Mouse (Mus musculus): ENCODE measurements around the gene Fbxl19.

The Fbxl19 gene

DNA sequence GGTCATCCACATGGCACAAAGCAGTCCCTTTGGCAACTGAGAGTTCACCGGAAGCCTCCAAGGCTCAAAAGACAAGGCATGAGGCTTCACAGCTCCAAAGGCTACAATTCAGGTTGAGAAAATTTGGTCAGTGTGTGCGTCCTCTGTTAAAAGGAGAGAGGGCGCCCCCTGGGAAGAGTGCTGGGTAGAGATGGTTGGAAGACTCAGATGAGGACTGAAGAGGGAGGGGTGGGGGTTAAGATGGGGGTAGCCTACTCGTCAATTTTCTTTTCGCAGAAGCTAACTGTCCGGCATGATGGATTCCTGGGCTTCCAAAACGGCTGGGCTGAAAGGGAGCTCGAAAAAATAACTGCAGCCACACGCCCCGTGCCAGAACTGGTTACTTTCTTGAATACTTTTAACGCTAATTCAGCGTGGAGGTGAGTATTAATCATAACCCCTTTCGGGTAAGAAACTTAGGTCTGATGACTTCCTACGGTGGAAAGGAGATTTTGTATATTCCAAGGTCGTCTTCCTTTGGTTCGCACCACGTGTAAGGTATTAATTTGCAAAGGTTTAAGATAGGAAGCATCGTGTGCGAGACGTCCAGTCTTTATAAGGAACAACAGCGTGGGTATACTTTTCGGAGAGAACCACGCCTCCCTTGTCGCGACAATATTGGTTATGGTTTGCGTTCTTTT lies at the start of gene Fbxl19:
Fbxl19 (plus strand) TSS at position 178 of the 680 bp plus-strand sequence.
- peak; percentile 68 for DNase-seq (ENCODE audit: low spot score)

GRCm38 (mm10) chr7:127698986-127699385 lies 45.4 kb upstream of the Fbxl19 start:
- DNase-seq (ENCODE audit: low spot score) = no peak

DNA sequence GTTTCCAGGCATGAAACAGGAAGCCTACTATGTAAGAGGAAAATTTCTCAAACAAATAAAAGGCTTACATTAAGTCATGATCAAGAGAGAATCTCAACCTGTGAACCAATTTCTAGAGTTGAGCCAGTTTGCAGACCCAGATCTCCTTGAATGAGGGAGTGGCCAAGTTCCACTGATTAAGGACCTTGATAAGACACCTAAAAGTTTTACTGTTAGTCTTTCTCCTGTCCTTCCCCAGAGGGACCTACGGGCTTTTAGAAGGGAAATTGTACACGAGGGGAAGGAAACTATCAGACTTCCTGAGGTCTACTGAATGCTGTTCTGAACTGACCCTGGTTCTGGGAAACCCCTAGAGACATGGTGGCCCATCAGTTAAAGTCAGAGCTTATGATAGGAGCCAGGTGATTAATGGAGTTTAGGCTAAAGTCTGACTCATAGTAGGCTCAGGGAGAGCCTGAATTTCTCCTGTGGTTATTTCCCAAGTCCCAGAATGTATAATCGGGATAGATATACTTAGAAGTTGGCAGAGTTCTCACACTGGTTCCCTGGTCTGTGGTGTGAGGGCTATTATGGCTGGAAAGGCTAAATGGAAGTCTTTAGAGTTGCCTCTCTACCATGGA lies 43.5 kb upstream of the Fbxl19 start:
- no peak for DNase-seq (ENCODE audit: low spot score)

GRCm38 (mm10) chr7:127703561-127704178 lies 40.7 kb upstream of the Fbxl19 start:
- DNase-seq (ENCODE audit: low spot score) = no peak

- no peak for DNase-seq (ENCODE audit: low spot score)
These were observed 39.7 kb upstream of the Fbxl19 start for GRCm38 (mm10) chr7:127704598-127704997.

- no peak for DNase-seq (ENCODE audit: low spot score)
These were observed 38.6 kb upstream of the Fbxl19 start for GRCm38 (mm10) chr7:127705706-127706105.

GRCm38 (mm10) chr7:127707045-127707956 lies 37.0 kb upstream of the Fbxl19 start:
- DNase-seq (ENCODE audit: low spot score) = peak; percentile 41

- no peak for DNase-seq (ENCODE audit: low spot score)
These were observed 36.5 kb upstream of the Fbxl19 start for GRCm38 (mm10) chr7:127707957-127708206.

DNA sequence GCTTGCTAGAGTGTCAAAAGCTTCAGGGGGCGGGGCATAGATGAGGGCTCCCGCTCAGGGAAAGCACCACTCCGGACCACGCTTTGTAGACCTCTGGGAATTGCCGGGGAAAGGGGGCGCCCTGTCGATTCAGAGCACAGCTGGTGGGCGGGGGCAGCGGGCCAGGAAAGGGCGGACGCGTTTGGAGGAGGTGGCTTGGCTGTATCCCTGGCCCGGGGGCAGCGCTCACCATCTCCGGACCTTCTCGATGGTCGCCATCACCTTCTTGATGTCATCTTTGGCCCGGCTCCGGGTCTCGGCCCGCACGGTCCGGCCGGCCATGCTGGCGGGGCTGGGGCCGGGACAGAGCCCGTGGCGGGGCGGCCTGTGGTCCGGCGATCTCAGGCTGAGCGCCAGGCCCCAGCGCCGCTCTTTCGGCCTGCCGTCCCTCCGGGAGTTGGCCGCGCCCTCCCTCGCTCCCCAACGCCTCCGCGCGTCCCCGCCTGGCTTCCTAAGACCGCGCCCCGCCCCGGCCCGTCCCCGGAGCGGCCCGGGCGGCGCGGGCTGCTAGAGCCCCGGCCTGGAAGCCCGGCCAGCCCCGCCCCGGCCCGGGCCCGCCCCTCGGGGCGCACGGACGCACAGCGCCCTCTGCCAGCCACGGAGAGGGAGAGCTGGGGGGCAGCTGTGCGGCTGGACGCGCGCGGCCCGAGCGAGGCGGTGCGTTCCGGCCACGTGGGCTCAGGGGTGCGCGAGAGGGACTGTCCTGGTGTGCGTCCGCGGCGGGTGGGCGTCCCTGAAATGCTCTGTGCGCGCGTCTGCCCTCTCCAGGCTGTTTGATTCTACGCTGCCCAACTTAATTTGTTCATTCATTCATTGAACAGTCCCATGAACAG lies 35.9 kb upstream of the Fbxl19 start, which contains the start of gene Bcl7c:
Bcl7c (minus strand) TSS at position 727 of the 872 bp plus-strand sequence.
- peak; percentile 92 for DNase-seq (ENCODE audit: low spot score)

DNA sequence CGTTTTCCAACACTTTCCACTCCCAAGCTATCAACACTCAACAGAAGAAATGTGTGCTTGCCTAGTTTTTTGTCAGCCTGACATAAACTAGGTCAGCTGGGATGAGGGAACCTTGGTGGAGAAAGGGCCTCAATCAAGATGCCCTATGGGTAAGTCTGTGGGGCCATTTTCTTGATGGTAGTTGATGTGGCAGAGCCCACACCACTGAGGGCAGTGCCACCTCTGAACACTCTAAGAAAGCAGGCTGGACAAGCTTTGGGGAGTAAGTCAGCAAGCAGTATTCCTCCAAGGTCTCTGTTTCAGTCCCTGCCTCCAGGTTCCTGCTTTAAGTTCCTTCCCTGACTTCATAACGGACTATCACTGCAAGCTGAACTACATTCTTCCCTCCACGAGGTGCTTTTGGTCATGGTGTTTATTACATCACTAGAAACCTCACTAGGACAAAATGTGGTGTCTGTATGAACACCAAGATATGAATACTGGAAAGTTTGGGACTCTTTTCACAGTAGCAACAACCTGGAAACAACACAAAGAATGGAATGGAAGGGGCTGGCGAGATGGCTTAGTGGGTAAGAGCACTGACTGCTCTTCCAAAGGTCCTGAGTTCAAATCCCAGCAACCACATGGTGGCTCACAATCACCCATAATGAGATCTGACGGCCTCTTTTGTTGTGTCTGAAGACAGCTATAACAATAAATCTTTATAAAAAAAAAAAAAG lies 34.9 kb upstream of the Fbxl19 start:
- DNase-seq (ENCODE audit: low spot score) = no peak

DNA sequence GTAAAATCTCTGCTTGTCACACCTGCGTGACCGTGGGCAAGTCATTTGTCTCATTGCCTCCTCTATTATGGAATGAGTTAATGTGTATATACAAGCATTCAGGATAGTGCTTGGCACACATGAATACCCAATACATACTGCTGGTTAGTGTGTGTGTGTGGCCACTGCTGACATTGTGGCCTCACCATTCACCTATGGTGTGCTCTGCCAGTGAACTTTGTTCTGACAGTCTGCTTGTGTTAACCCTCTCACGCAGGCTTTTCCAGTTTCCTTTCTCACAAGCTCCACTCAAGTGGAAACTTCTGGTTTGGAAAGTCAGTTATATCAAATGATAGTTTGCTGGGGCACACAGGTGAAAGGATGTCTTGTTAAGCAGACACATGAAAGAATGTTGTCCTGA lies 33.3 kb upstream of the Fbxl19 start:
- DNase-seq (ENCODE audit: low spot score) = no peak

DNA sequence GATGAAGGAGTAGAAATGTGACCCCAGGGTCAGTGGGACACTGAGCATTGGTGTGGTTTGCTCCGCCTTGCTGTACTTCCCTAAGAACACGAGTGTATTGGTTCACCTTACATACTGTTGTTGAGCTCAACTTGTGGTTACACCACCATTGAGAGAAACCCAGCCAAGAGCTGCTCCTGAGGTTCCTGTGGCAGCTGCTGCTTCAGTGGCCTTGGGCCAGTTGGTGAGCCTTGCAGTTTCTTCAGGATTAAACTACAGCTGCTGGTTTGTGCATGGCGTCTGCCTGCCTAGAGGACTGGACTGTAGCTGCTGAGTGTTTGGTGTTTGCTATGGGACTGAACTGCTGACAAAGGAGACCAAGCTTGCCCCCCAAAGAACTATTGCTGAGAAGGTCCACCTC lies 32.9 kb upstream of the Fbxl19 start:
- DNase-seq (ENCODE audit: low spot score) = no peak

GRCm38 (mm10) chr7:127712461-127713385 lies 31.6 kb upstream of the Fbxl19 start, which contains the start of gene Ctf1:
Gene Ctf1, plus strand, starts transcription at chr7:127712736.
- peak; percentile 86 for DNase-seq (ENCODE audit: low spot score)

DNA sequence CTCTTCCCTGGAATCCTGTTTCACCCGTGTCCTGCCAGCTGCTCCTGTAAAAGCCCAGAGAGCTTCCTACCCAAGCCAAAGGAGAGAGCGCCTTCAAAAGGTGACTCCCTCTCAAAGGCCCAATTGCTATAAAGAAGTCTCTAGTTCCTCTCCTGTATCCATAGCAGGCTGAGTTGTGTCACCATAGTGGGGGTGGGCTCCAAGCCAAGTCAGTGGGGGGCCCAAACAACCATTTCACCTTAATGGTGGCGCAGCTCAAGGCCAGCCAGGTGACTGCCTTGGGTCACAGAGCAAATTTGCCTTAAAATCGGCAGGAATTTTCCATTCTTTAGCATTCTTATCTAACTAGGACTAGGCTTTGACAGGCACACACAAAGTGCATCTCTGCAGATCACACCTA lies 29.5 kb upstream of the Fbxl19 start:
- no peak for DNase-seq (ENCODE audit: low spot score)

DNA sequence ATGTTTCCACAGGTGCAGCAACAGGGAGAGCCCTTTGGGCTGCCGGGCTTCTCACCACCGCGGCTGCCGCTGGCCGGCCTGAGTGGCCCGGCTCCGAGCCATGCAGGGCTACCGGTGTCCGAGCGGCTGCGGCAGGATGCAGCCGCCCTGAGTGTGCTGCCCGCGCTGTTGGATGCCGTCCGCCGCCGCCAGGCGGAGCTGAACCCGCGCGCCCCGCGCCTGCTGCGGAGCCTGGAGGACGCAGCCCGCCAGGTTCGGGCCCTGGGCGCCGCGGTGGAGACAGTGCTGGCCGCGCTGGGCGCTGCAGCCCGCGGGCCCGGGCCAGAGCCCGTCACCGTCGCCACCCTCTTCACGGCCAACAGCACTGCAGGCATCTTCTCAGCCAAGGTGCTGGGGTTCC lies 27.4 kb upstream of the Fbxl19 start:
- peak; percentile 72 for DNase-seq (ENCODE audit: low spot score)

GRCm38 (mm10) chr7:127718339-127718738 lies 26.0 kb upstream of the Fbxl19 start:
- DNase-seq (ENCODE audit: low spot score) = no peak

GRCm38 (mm10) chr7:127719258-127719657 lies 25.1 kb upstream of the Fbxl19 start:
- DNase-seq (ENCODE audit: low spot score) = peak; percentile 67

- no peak for DNase-seq (ENCODE audit: low spot score)
These were observed 18.9 kb upstream of the Fbxl19 start for GRCm38 (mm10) chr7:127725490-127725889.

GRCm38 (mm10) chr7:127725924-127726323 lies 18.4 kb upstream of the Fbxl19 start:
- DNase-seq (ENCODE audit: low spot score) = no peak

DNA sequence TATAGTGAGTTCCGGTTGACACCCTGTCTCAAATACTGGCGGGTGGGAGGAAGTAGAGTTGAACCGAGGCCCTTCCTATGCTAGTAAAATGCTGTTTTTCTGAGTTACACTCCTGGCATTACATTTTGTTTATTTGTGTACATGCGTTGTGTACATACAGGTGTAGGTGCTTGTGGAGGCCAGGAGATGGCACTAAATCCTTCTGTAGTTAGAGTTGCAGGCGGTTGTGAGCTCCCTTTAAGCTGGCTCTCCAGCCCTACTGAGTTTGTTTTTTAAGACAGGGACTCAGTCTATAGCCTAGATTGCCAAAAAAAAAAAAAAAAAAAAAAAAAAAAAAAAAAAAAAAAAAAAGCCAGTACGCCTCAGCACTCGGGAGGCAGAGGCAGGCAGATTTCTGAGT lies 16.4 kb upstream of the Fbxl19 start:
- no peak for DNase-seq (ENCODE audit: low spot score)
